Mouse (Mus musculus) ES-Bruce4 (cell line): ENCODE data around the gene Ugt1a7c. TPM values are rescaled to one million over a fixed set of nuclear protein-coding genes. Genes with fewer than 3 reads are reported as not detected.
"Not testable (repeated sequence)": the region's sequence is repeated elsewhere in the genome, so short reads cannot be mapped to it uniquely, and the experiment has no call there.

Experiments
- H3K27ac ChIP-seq: 2 replicates; pipeline ENCODE4 v1.5.1; 2012; ENCODE audit warnings: low read length, inconsistent platforms; ENCODE audit not compliant: insufficient read depth
- H3K27me3 ChIP-seq: 2 replicates; pipeline ENCODE4 v1.6.1; 2012; ENCODE audit warnings: mild to moderate bottlenecking, low read length, inconsistent platforms; ENCODE audit not compliant: control insufficient read depth, poor library complexity, insufficient read depth, severe bottlenecking
- H3K36me3 ChIP-seq: 2 replicates; pipeline ENCODE4 v1.6.1; 2012; ENCODE audit warnings: inconsistent platforms, mild to moderate bottlenecking, low read length, moderate library complexity; ENCODE audit not compliant: control insufficient read depth, poor library complexity, insufficient read depth, severe bottlenecking
- H3K4me1 ChIP-seq: one replicate; pipeline ENCODE4 v1.8.1; 2011; ENCODE audit warnings: low read length; ENCODE audit not compliant: control insufficient read depth, insufficient read depth
- H3K4me3 ChIP-seq: 2 replicates; pipeline ENCODE4 v1.5.1; 2011; ENCODE audit warnings: low read depth, mild to moderate bottlenecking, low read length
- H3K9ac ChIP-seq: 2 replicates; pipeline ENCODE4 v1.6.1; 2012; ENCODE audit warnings: low read depth, mild to moderate bottlenecking, inconsistent platforms; ENCODE audit not compliant: poor library complexity, severe bottlenecking
- H3K9me3 ChIP-seq: replicated peaks from 2 replicates; pipeline ENCODE4 v1.6.1; 2012; ENCODE audit warnings: mild to moderate bottlenecking, low read length, inconsistent platforms; ENCODE audit not compliant: control insufficient read depth, poor library complexity, insufficient read depth, severe bottlenecking
- CTCF ChIP-seq: IDR thresholded peaks from one replicate; pipeline ENCODE4 v1.8.1; 2011; ENCODE audit warnings: low read depth, low read length
- EP300 ChIP-seq: IDR thresholded peaks from 2 replicates; pipeline ENCODE4 v1.6.1; 2011; ENCODE audit warnings: low read depth, low read length; ENCODE audit not compliant: insufficient read depth
- POLR2A ChIP-seq: IDR thresholded peaks from one replicate; pipeline ENCODE4 v1.8.1; 2011; ENCODE audit warnings: low read length; ENCODE audit not compliant: insufficient read depth
- polyA plus RNA-seq: library from polyadenylated mRNA; stranded (reverse); fragments of >200 nt; gene quantifications from 2 replicates; pipeline ENCODE4 v1.2.4, GENCODE M21; 2011; ENCODE audit warnings: low read depth; ENCODE audit not compliant: missing spikeins, insufficient read depth, insufficient read length

The Ugt1a7c gene
- polyA plus RNA-seq, 1 experiment, result not detected

DNA sequence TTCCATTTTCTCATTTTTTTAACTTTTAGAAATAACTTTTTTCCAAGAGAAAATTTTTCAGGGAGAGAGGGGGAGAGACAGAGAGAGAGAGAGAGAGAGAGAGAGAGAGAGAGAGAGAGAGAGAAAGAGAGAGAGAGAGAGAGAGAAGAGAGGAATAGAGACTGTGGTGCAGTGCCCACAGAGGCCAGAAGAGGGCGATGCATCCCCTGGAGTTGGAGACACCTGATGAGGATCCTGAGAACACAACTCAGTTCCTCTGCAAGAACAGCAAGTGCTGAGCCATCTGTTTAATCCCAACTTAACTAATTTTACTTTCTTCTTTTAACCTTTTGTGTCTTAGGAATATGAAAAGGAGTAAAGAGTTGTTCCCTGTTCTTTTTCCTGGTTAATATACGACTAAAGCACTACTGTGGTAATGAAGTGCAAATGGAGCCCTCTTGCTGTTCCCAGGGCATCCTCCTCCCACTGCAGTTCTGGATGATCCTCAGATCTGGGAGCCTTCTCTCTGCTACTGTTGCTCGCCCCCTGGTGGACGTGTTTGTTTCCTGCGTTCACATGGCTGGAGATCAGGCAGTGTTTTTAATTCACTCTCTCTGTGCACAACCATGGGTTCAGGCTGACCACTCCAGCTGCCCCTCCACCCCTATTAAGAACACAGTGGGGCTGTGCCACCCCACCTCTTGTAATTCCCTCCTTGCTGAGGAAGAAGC is 49.3 kb downstream of the Ugt1a7c start:
- not testable (repeated sequence) for H3K4me1 ChIP-seq, H3K27me3 ChIP-seq, H3K9me3 ChIP-seq, H3K9ac ChIP-seq, H3K36me3 ChIP-seq, H3K4me3 ChIP-seq, H3K27ac ChIP-seq
- TF ChIP-seq CTCF, result peak; percentile 57

DNA sequence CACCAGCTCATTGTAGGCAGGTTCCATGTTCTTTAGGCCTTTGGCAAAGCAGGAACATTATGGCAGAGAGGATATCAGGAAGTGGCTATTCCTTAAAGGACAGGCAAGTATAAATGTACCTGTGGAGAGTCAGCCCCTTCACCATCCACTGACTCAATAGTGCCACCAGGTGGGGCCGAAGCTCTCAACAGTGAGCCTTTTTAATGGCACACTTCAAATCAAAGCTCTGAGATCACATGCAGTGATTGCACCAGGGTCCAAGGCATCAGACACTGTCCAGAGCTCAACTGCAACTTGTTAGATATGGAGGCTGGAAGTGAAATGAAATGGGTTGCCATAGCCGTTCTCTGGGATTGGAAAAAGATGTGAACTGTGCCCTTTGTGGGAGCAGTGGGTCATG is 50.4 kb downstream of the Ugt1a7c start:
- not testable (repeated sequence) for H3K4me1 ChIP-seq

DNA sequence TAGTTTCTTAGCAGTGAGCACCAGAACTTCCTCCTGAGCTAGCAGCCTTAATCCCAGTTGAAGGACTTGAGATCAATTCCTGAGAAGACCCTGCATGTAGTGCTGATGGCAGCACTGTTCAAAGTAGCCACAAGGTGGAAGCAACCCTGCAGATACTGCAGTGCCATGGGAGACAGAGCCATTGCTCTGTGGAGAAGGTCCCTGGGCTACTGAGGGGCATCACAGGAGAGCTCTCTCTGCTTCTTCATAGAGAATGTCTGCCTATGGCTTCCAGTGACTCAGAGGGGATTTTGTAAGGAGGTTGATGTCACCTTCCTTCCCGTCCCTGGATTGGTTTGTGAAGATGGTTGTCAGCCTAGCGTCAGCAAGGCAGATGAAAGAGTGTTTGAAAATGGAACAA is 55.3 kb downstream of the Ugt1a7c start:
- not testable (repeated sequence) for H3K27me3 ChIP-seq

More for the DNA sequence above, 50.4 kb downstream of the Ugt1a7c start:
- not testable (repeated sequence) for H3K9me3 ChIP-seq, H3K9ac ChIP-seq, H3K36me3 ChIP-seq, H3K27ac ChIP-seq, H3K27me3 ChIP-seq, H3K4me3 ChIP-seq
- peak; percentile 41 for TF ChIP-seq CTCF

DNA sequence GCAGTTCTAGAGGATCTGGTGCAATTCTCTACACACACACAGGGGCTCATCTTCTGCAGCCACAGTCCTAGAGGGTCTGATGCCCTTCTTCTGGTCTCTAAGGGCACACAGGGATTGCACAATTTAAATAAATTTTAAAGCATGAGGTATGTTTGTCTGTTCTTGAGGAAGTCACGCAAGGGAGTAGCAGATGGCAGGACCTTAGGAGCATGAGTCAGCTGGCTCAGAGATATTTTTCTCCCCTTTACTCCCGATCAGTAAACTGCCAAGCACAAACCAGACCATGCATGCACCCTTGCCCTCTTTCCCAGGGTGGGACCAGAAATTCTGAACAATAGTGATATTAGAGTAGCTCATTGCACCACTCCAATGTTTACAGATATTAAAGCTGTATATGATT is 63.6 kb downstream of the Ugt1a7c start:
- Histone ChIP-seq H3K27me3 (no peaks in the 10 kb centered on the region), H3K4me3 (no peak overlapping the region), H3K9ac (no peak overlapping the region), H3K4me1 (no peaks in the 10 kb centered on the region), H3K27ac (no peak overlapping the region), H3K9me3 (no peaks in the 10 kb centered on the region), H3K36me3 (no peaks in the 10 kb centered on the region)
- TF ChIP-seq POLR2A, result no peak
- no peak for TF ChIP-seq EP300
- TF ChIP-seq CTCF, result no peak

More for the DNA sequence above, 55.3 kb downstream of the Ugt1a7c start:
- H3K4me3 ChIP-seq, H3K9me3 ChIP-seq, H3K36me3 ChIP-seq, H3K4me1 ChIP-seq, H3K27ac ChIP-seq, H3K9ac ChIP-seq: not testable (repeated sequence)

DNA sequence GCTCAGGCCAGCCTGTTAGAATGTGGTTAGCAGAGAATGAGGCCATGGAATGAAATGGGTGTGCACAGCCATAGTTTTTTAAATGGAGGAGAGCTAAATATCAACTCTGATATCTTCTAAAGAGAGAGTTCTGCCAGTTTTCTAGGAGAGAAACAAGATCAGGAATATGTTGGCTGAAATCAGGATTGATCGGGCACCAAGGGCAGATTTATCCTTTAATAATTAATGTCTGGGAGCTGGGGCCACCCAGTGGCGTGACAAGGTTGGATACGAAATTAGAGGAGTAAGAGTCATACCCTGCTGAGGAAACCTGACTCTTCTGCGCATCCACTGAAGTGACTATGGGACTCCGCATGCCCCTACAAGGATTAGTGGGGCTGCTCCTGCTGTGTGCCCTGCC is 70.8 kb downstream of the Ugt1a7c start, which contains the start of gene Ugt1a5:
TSS of gene Ugt1a5 (plus strand) at position 302 of the 400 bp plus-strand sequence.
- no peaks in the 10 kb centered on the region for H3K4me1 ChIP-seq
- TF ChIP-seq EP300, result no peak
- TF ChIP-seq POLR2A, result no peak
- TF ChIP-seq CTCF, result no peak
- H3K27ac ChIP-seq, result no peak within 1 kb of the TSS
- H3K27me3 ChIP-seq, result no peaks in the 10 kb centered on the region
- H3K36me3 ChIP-seq, result no peaks in the 10 kb centered on the region
- H3K9me3 ChIP-seq, result no peaks in the 10 kb centered on the region
- no peak within 1 kb of the TSS for H3K9ac ChIP-seq
- no peak within 1 kb of the TSS for H3K4me3 ChIP-seq

DNA sequence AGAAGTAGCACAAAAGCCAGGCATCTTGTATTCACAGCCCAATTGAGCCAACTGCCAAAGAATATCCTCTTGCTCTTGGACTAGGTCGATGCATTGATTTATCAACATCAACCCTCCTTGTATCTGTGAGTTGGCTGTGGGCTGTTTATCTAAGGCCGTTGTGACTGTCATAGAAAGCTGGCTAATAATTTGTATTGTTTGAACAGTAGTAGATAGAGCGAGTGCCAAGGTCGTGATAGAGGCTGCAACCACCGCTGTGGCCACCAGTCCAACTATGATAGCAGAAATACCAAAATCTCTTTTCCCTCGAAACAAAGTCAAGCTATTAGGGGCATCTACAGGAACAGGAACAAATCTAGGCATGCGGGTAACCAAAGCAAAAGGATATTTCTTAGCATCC is 77.3 kb downstream of the Ugt1a7c start:
- H3K36me3 ChIP-seq, H3K27me3 ChIP-seq, H3K9me3 ChIP-seq, H3K27ac ChIP-seq, H3K4me1 ChIP-seq, H3K9ac ChIP-seq, H3K4me3 ChIP-seq: not testable (repeated sequence)

DNA sequence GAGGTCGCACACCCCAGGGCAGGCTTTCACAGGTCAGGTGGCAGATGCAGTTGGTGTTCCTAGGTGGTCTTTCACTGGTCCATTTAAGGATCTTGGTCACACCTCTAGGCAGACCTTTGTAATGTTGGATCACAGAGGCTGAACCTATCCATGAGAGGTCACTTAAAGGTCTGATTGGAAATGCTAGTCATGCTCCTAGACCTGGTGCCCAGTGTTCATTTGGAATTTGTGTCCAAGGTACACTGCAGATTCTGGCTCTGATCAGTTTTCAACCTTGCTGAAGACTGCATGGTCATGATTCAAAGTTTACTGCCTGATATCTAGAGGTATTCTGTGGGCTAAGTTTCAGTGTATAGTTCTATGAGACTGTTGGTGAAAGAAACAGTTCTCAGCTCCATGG is 84.8 kb downstream of the Ugt1a7c start:
- H3K4me1 ChIP-seq, result no peaks in the 10 kb centered on the region
- H3K36me3 ChIP-seq, result no peaks in the 10 kb centered on the region
- H3K4me3 ChIP-seq, result no peak overlapping the region
- H3K27me3 ChIP-seq, result no peaks in the 10 kb centered on the region
- H3K27ac ChIP-seq, result no peak overlapping the region
- H3K9ac ChIP-seq, result no peak overlapping the region
- peaks cover 5% of the 10 kb centered on the region; the same call in 1 of the 2 replicates for H3K9me3 ChIP-seq
- TF ChIP-seq CTCF (no peak), POLR2A (no peak), EP300 (no peak)
